Mouse (Mus musculus) spleen, postnatal 10 days (tissue): ENCODE measurements around the gene Oxa1l.

Experiments
- DNase-seq, 2 experiments: peaks; one replicate each; pipeline ENCODE4 v3.0.0; 2021 to 2022; ENCODE audit warnings: low spot score in 2 of 2

Gene Oxa1l

DNA sequence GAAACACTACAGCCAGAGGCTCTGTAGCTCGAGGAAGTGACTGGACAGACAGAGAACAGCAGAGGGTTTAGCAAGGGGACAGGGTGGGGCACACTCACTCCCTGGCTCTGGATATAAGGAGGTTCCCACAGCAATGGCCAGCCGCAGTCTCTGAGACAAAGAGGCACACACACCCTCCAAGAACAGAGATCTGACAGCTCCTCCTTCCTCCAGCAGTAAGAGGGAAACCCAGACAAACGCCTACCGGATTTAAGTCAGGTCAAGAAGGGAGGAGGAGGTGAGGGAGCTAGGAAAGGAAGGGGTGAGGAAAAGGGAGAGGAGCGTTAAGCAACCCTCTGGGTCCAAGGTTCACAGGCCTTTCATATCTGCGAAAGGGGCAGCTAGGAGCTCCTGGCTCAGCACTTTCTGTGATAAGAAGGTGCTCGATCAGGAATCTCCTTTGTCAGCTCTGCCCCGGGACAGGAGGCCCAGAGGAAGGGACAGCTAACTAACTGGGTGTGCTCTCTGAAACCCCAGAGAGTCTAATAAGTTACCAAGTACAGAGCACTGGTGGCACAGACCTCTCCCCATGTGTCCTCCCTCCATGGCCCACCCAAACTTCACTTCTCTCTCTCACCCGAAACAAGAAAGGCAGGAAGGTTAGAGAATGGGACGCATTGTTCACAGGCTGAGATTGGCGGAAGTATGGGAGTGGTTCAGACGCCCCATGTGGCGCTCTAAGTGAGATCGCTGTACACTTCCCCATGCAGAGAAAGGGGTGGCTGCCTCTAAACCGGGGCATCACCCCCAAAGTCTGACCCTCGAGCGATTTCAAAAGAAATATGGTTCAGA lies 49.6 kb downstream of the Oxa1l start:
- no peak for DNase-seq

DNA sequence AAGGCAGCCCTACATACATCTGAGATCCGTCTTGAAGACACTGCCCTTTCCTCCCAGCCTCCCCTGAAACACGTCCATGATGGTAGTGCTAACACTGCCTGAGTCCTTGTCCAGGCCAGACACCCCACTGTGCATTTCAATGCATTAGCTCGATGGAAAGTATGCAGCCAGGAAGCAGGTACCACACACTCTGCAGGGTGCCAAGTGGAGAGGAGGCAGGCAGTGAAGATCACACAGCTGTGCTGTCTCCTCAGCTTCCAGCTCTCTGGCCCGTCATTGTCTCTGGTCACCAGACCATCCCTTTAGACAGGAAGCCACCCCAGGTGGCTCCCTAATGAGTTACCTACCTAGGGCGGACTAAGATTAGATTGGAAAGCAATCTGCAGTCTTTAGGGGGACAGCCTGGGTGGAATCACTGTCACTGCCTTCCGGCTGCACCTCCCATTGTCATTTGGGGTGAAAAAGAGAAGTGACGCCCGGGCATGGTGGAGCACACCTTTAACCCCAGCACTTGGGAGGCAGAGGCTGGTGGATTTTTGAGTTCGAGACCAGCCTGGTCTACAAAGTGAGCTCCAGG lies 51.5 kb downstream of the Oxa1l start:
- no peak for DNase-seq

DNA sequence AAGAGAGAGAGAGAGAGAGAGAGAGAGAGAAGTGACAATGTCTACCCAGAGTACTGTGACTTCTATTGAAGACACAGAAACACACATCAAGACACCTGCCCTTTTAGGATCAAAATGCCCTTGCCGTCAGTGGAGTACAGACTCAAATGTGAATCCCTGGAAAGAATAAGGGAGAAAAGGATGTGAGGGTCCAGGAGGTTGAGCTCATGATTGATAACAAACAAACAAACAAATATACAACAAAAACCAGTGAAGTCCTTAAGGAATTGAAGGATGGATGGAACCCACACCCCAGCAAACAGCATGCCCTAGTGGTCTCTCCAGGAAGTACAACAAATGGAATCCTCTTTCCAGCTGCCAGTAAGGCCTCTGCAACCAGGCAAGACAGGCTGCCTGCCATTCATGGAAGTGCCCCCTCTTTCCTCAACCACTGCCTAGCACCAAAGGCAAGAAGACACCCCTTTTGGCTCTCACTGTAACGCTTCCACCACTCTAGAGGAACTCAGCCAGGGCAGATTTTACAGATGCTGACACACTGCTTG lies 52.1 kb downstream of the Oxa1l start:
- DNase-seq = peak in 1 of 2 experiments; percentile 60

- peak in 1 of 2 experiments; percentile 55 for DNase-seq
These were observed 53.5 kb downstream of the Oxa1l start for GRCm38 (mm10) chr14:54413877-54414700.

DNA sequence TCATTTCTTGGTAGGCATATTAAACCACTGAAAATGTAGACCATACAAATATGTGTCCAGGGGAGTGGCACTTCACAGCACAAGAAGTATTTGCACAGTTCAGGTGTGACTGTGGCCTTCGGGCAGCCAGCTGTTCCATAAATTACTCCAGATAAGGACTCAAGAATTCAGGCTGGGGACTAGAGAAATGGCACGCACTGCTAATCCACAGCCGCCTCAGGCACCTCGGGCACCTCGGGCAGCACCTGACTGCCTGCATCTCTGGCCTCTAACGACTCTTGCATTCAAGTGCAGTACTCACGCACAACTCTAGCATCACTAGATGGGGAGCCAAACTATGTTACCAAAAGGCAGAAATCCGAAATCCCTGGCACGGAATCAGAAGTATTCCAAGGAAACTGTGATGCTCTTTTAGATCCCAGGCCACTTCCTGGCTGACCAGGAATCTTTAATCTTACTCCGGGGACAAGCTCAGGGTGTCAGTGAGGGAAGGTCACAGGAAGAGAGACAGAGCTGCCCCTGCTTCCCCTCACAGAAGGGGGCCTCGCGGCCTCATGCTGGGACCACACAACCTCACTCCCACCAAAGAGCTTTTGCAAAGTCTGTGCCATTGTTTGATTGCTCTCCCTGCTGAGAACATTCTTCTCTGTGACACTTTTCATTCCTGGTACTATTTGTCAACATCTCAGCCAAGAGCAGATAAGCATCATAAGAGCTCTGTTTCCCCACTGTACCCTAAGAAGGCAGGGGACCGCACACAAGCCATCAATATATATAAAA lies 54.8 kb downstream of the Oxa1l start:
- no peak for DNase-seq

GRCm38 (mm10) chr14:54416229-54416775 lies 55.7 kb downstream of the Oxa1l start:
- no peak for DNase-seq

DNA sequence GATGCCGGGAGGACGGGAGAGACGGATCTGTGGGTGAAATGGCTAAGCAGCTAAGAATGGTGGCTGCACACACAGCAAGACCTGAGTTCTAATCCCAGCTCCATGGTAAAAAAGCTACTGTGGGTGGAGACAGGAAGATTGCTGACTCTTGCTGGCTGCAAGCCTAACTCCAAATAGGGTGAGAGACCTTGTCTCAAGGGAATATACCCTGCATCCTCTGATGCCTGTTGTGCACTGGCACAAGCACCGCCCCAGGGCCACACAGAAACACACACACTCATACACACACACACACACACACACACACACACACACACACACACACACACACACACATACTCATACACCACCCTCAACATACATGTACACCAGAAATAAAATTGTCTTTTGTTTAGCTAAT lies 56.2 kb downstream of the Oxa1l start:
- no peak for DNase-seq

GRCm38 (mm10) chr14:54417623-54418081 lies 57.0 kb downstream of the Oxa1l start, which contains the start of gene Slc7a7:
Gene Slc7a7, minus strand, starts transcription at chr14:54417780.
- DNase-seq = peak in 1 of 2 experiments; percentile 72
